Mouse (Mus musculus): ENCODE results near the gene Pim3.

DNA sequence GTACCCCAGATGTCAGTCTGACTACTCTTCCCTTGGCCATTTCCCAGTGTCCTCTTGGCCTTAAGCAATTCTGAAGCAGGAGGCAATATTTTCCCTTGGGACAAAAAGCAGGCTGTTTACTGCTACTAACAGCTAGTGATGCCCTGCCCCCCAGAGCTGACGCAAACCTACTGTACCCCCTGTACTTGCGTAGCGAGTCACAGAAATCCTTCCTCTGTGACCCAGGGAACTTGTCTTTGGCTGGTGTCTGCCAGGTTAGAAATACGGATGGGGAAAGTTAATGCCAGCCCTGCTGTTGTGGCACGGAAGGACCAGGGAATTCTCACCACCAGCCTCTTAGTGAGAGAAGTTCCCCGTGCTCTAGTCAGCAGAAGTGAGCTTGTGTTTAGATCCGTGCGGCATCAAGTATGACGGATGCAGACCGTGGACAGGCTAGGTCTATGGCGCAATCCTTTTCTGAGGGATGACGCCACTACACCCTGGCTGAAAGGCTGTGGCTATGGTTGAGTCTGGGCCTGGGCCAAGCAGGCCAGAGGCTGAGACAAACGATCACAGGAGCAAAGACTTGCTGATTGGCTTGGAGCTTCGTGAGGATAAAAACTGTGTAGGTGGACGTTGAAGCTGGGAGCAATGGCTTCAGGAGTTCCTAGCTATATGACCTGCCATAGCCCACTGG is 40.4 kb downstream of the Pim3 start:
- no peak for TF ChIP-seq CTCF (IDR thresholded peaks at IDR 0.05; ENCODE audit: low read depth)
- no peak for TF ChIP-seq EP300 (optimal IDR thresholded peaks at IDR 0.05)

Data from stomach, postnatal 0 days (tissue).